Mouse (Mus musculus) liver, postnatal 0 days (tissue): ENCODE data around the gene Cd276. TPM values are rescaled to one million over a fixed set of nuclear protein-coding genes. Genes with fewer than 3 reads are reported as not detected.
"Not testable (repeated sequence)": the region's sequence is repeated elsewhere in the genome, so short reads cannot be mapped to it uniquely, and the experiment has no call there.

Experiments
- ATAC-seq: fragments of 200-750 bp; cut with Nextera tagmentation; 2 replicates; pipeline ENCODE4 v1.8.0; 2017; ENCODE audit warnings: mild to moderate bottlenecking, moderate library complexity
- DNase-seq: peaks from one replicate; pipeline ENCODE4 v3.0.0-alpha.2; 2016
- H3K27ac ChIP-seq: fragments of 300-500 bp; sonication (generic); 2 replicates; pipeline ENCODE4 v1.5.1; 2014; ENCODE audit warnings: antibody characterized with exemption, moderate library complexity, mild to moderate bottlenecking, low read depth
- H3K27me3 ChIP-seq: fragments of 300-500 bp; sonication (generic); 2 replicates; pipeline ENCODE4 v1.6.1; 2014; ENCODE audit warnings: low read length, control low read depth, mixed read lengths; ENCODE audit not compliant: insufficient read depth
- H3K36me3 ChIP-seq: fragments of 300-500 bp; sonication (generic); replicated peaks from 2 replicates; pipeline ENCODE4 v1.6.1; 2014; ENCODE audit warnings: mild to moderate bottlenecking, control low read depth, low read length, moderate library complexity, mixed read lengths; ENCODE audit not compliant: insufficient read depth
- H3K4me1 ChIP-seq: fragments of 300-500 bp; sonication (generic); 2 replicates; pipeline ENCODE4 v1.6.1; 2014; ENCODE audit warnings: antibody characterized with exemption, mild to moderate bottlenecking, control low read depth; ENCODE audit not compliant: insufficient read depth
- H3K4me2 ChIP-seq: fragments of 300-500 bp; sonication (generic); 2 replicates; pipeline ENCODE4 v1.6.1; 2014; ENCODE audit warnings: low read depth, mild to moderate bottlenecking, low read length, moderate library complexity, mixed read lengths
- H3K4me3 ChIP-seq: fragments of 300-500 bp; sonication (generic); 2 replicates; pipeline ENCODE4 v1.5.1; 2014; ENCODE audit warnings: low read depth, low read length
- H3K9ac ChIP-seq: fragments of 300-500 bp; sonication (generic); replicated peaks from 2 replicates; pipeline ENCODE4 v1.6.1; 2014; ENCODE audit warnings: mild to moderate bottlenecking, moderate library complexity
- H3K9me3 ChIP-seq: fragments of 300-500 bp; sonication (generic); 2 replicates; pipeline ENCODE4 v1.6.1; 2016; ENCODE audit warnings: mild to moderate bottlenecking, control low read depth, low read length, mixed read lengths
- CTCF ChIP-seq: sonication (generic); IDR thresholded peaks from 2 replicates; pipeline ENCODE4 v1.5.1; 2016; ENCODE audit warnings: antibody characterized with exemption, low read depth
- EP300 ChIP-seq: IDR thresholded peaks from 2 replicates; pipeline ENCODE4 v1.6.1; 2016; ENCODE audit warnings: antibody characterized with exemption, low read depth, mild to moderate bottlenecking
- WGBS: fragments of 180-500 bp; shearing (Covaris S2); extraction: QIAGEN DNeasy Blood & Tissue Kit; methylation state at CpG from one replicate; pipeline ENCODE4 v1.1.7; 2014; ENCODE audit not compliant: insufficient replicate concordance; 5-methylcytosine and 5-hydroxymethylcytosine counted together
- polyA plus RNA-seq: library from polyadenylated mRNA; unstranded; fragments of >200 nt; fragmentation: Nextera tagmentation; extraction: Ambion mirVana; gene quantifications from 2 replicates; pipeline ENCODE4 v1.2.1, GENCODE M21; 2015

Cd276 gene
- polyA plus RNA-seq, 1 experiment from 2014 or later: 1.4 TPM

DNA sequence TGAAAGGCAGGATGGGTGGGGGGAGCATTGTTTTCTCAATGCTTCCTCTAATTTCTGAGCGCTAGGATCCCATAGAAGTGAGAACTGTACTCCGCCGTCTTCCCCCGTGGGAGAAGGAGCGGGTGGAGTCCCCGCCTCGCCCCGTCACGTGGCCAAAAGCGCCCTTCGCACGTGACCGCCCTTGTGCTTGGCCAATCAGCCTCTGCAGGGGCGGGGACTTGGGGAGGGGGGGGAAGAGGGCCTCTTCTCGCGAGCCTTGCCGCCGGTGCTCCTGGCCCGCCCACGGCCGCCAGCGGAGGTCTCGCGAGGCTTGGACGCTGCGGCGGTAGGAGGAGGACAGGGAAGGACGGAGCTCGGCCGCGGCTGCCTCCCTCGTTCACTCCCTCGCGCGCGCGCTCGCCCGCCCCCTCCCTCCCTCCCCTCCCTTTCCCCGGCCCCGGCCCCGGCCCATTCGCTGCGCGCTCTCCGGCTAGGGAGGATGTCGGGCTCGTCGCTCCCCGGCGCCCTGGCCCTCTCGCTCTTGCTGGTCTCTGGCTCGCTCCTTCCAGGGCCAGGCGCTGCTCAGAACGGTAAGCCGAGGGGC lies 26.8 kb upstream of the Cd276 start, which contains the start of gene Nptn:
Gene Nptn, plus strand, starts transcription at position 283 of the 583 bp plus-strand sequence.
- no peaks in the 10 kb centered on the region for H3K9me3 ChIP-seq
- H3K36me3 ChIP-seq: no peaks in the 10 kb centered on the region
- ATAC-seq (peak; percentile 97), DNase-seq (peak; percentile 99)
- H3K4me2 ChIP-seq: peak within 1 kb of the TSS; percentile 92
- peak; percentile 70 for TF ChIP-seq EP300
- no peak for TF ChIP-seq CTCF
- H3K4me1 ChIP-seq: peaks cover 14% of the 10 kb centered on the region
- H3K4me3 ChIP-seq: peak within 1 kb of the TSS; percentile 92
- peak within 1 kb of the TSS; percentile 97 for H3K27ac ChIP-seq
- peak within 1 kb of the TSS; percentile 99 for H3K9ac ChIP-seq
- H3K27me3 ChIP-seq: no peaks in the 10 kb centered on the region
- 0% methylated on average over 22 of the region's 56 CpGs for WGBS

DNA sequence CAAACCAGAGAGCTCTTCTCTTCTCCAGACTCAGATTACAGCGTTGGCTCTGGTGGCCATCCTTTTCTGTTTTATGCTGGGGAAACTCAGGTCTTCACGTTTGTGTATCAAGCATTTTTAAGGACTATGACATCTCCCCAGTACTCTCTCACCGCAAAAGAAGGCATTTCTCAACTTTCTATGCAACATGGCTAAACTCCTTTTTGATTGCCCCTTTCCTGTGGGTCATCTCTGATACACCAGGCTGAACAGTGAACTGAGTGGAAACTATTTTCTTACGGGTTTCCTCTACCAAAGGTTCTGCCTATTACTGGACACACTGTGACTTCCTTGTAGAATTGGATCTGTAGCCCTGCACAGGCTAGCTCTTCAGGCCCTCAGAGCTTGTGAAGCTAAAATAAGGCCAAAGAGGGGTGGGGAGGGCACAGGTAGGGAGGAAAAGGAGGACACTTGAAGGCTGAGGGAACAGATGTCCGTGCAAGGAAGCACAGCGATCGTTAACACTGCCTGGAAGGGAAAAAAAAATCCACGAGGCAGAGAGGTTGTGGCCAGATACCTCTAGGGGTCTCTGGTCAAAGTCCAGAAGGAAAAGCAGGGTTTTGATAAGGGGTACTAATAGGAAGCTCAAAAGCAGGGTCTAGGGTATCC lies 26.2 kb upstream of the Cd276 start:
- Histone ChIP-seq H3K27ac (peak overlapping the region; percentile 81), H3K27me3 (no peaks in the 10 kb centered on the region), H3K36me3 (no peaks in the 10 kb centered on the region), H3K4me3 (peak overlapping the region; percentile 92), H3K4me1 (peaks cover 14% of the 10 kb centered on the region), H3K9me3 (no peaks in the 10 kb centered on the region), H3K4me2 (peak overlapping the region; percentile 91), H3K9ac (peak overlapping the region; percentile 69)
- DNase-seq (no peak), ATAC-seq (no peak)
- no peak for TF ChIP-seq CTCF
- WGBS: 24% methylated on average over 8 of the region's 8 CpGs

DNA sequence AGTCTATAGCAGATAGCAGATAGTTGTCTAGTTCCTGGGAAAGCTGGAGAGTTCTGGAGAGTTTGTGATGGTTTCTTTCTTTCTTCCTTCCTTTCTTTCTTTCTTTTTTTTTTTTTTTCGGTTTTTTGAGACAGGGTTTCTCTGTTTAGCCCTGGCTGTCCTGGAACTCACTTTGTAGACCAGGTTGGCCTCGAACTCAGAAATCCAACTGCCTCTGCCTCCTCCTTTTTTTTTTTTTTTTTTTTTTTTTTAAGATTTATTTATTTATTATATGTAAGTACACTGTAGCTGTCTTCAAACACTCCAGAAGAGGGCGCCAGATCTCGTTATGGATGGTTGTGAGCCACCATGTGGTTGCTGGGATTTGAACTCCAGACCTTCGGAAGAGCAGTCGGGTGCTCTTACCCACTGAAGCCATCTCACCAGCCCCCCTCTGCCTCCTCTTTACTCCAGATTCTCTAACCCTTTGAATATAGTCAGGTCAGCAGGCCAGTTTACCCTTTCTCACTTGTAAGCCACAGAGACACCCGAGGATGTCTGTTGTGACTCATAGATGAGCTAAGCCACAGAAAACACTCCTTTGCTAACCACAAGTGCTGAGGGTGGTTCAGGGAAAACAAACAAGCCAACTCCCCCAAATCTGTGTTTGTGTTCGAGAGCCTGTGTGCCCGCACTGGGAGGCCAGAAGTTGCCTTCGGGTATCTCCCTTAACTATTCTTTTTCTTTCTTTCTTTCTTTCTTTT lies 25.4 kb upstream of the Cd276 start:
- ATAC-seq, H3K4me3 ChIP-seq, DNase-seq: not testable (repeated sequence)

DNA sequence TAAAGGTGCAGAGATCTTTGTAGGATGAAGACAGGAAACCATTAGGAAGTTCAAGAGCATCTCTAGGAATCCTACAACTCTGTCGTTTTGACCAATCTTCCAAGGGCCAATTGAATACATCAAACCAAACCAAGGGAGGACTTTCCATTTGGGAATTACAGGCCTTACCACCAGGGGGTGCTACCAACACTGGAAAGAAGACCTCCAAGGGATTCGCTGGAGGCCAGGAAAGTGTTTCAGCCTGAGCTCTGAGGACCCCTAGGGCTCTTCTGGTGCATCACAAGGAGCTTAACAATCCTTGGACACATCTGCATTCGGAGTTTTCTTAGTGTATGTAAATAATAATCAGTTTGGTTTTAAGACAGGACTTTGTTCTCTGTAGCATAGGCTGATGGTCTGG lies 23.4 kb upstream of the Cd276 start:
- H3K36me3 ChIP-seq: no peaks in the 10 kb centered on the region
- H3K4me1 ChIP-seq: peaks cover 11% of the 10 kb centered on the region
- H3K4me2 ChIP-seq: no peak overlapping the region
- H3K9ac ChIP-seq: no peak overlapping the region
- TF ChIP-seq EP300 (no peak), CTCF (peak; percentile 96)
- no peak overlapping the region for H3K27ac ChIP-seq
- WGBS: 23% methylated on average over 3 of the region's 3 CpGs
- DNase-seq (peak; percentile 82), ATAC-seq (no peak)
- no peak overlapping the region for H3K4me3 ChIP-seq
- H3K9me3 ChIP-seq: no peaks in the 10 kb centered on the region
- H3K27me3 ChIP-seq: no peaks in the 10 kb centered on the region

More for the DNA sequence above, 25.4 kb upstream of the Cd276 start:
- not testable (repeated sequence) for H3K36me3 ChIP-seq, H3K27me3 ChIP-seq, H3K4me2 ChIP-seq, H3K9ac ChIP-seq, H3K9me3 ChIP-seq
- 68% methylated on average over 10 of the region's 10 CpGs for WGBS
- Histone ChIP-seq H3K4me1 (peaks cover 14% of the 10 kb centered on the region), H3K27ac (peak overlapping the region; percentile 81; the same call in 1 of the 2 replicates)
- peak; percentile 18; the same call in 1 of the 2 replicates for TF ChIP-seq CTCF

DNA sequence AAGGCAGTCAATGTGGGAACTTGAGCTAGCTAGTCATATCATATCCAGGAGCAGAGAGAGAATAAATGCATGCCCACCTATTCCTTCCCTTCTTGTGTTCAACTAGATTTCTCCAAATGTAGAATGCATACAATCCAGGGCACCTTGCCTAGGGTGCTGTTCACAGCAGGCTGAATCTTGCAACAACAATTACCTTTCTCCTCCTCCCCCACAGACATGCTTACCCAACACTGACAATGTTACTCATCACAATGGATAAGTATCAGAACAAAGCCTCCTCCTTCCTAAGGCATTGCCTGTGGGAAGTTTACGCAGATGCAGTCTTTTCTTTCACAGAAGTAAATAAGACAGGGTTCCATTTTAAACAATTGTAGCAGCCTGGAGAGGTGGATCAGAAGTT lies 15.8 kb upstream of the Cd276 start:
- ATAC-seq (no peak), DNase-seq (no peak)
- WGBS: 95% methylated on average over 1 of the region's 1 CpGs
- Histone ChIP-seq H3K4me1 (no peaks in the 10 kb centered on the region), H3K9me3 (no peaks in the 10 kb centered on the region), H3K36me3 (no peaks in the 10 kb centered on the region), H3K9ac (no peak overlapping the region), H3K27ac (no peak overlapping the region), H3K4me2 (no peak overlapping the region), H3K4me3 (no peak overlapping the region), H3K27me3 (no peaks in the 10 kb centered on the region)
- TF ChIP-seq CTCF (no peak), EP300 (no peak)

DNA sequence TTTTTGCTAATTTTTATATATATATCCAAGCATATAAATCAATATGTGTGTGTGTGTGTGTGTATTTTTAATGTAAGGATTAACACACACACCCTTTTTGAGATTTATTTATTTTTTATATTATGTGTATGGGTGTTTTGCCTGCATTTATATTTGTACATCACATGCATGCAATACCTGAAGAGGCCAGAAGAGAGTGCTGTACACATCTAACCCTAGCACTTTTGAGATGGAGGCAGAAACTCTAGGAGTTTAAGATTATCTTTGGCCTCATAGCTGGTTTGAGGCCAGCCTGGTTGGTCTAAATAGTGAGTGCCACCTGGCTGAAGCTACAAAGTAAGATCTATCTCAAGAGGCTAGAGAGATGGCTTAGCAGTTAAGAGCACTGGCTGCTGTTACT lies 12.4 kb upstream of the Cd276 start:
- ATAC-seq: no peak
- Histone ChIP-seq H3K36me3 (no peaks in the 10 kb centered on the region), H3K4me2 (no peak overlapping the region), H3K4me3 (no peak overlapping the region), H3K4me1 (no peaks in the 10 kb centered on the region), H3K9me3 (no peaks in the 10 kb centered on the region), H3K9ac (no peak overlapping the region), H3K27ac (no peak overlapping the region), H3K27me3 (no peaks in the 10 kb centered on the region)
- TF ChIP-seq CTCF (peak; percentile 68), EP300 (no peak)
- no peak for DNase-seq

DNA sequence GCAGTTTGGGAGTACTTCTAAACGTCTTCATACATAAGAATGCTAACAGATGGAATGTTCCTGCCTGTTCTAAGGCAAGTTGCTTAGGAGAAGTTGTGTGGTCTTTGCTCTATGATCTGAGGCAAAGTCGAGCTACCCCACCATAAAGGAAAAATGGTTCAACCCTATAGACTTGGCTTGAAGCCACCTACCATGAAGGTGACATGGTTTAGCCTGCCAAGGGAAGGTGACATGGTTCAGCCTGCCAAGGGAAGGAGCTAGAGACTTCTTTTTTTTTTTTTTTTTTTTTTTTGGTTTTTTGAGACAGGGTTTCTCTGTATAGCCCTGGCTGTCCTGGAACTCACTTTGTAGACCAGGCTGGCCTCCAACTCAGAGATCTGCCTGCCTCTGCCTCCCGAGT lies 10.7 kb upstream of the Cd276 start:
- H3K27ac ChIP-seq, H3K4me3 ChIP-seq, ATAC-seq, H3K9ac ChIP-seq, H3K27me3 ChIP-seq, H3K4me1 ChIP-seq, DNase-seq, H3K4me2 ChIP-seq, H3K9me3 ChIP-seq, H3K36me3 ChIP-seq: not testable (repeated sequence)
- WGBS: 63% methylated on average over 3 of the region's 3 CpGs
